Mouse (Mus musculus) liver, embryonic 14.5 days (tissue): Measurements from ENCODE around the gene Chl1.

Experiments used
- CTCF ChIP-seq: IDR thresholded peaks from 2 replicates; pipeline ENCODE4 v1.5.1; 2016; ENCODE audit warnings: antibody characterized with exemption, low read depth, control low read depth
- EP300 ChIP-seq: IDR thresholded peaks from 2 replicates; pipeline ENCODE4 v1.6.1; 2016; ENCODE audit warnings: antibody characterized with exemption, low read depth

GRCm38 (mm10) chr6:103673111-103673510 lies 162.7 kb downstream of the Chl1 start:
- no peak for TF ChIP-seq CTCF
- no peak for TF ChIP-seq EP300
